Mouse (Mus musculus) lung, embryonic 14.5 days (tissue): ENCODE measurements around the gene Akap7. TPM values are rescaled to one million over a fixed set of nuclear protein-coding genes. Genes with fewer than 3 reads are reported as not detected.
A peak's percentile ranks its signal among the peaks of the same experiment; 100 is the strongest.

ENCODE experiments used
- ATAC-seq: fragments of 200-750 bp; cut with Nextera tagmentation; 2 replicates; pipeline ENCODE4 v1.8.0; 2017; ENCODE audit warnings: mild to moderate bottlenecking, moderate TSS enrichment, moderate library complexity; ENCODE audit not compliant: insufficient read depth
- DNase-seq: peaks from one replicate; pipeline ENCODE4 v3.0.0-alpha.2; 2015
- H3K27ac ChIP-seq: fragments of 300-500 bp; sonication (generic); 2 replicates; pipeline ENCODE4 v1.5.1; 2014; ENCODE audit warnings: low read depth, mild to moderate bottlenecking, moderate library complexity
- H3K27me3 ChIP-seq: fragments of 300-500 bp; sonication (generic); 2 replicates; pipeline ENCODE4 v1.6.1; 2014; ENCODE audit warnings: low read length, control low read depth; ENCODE audit not compliant: insufficient read depth
- H3K36me3 ChIP-seq: fragments of 300-500 bp; sonication (generic); 2 replicates; pipeline ENCODE4 v1.6.1; 2014; ENCODE audit warnings: control low read depth; ENCODE audit not compliant: insufficient read depth
- H3K4me1 ChIP-seq: fragments of 300-500 bp; sonication (generic); 2 replicates; pipeline ENCODE4 v1.6.1; 2014; ENCODE audit warnings: antibody characterized with exemption, control low read depth; ENCODE audit not compliant: insufficient read depth
- H3K4me2 ChIP-seq: fragments of 300-500 bp; sonication (generic); 2 replicates; pipeline ENCODE4 v1.6.1; 2014; ENCODE audit warnings: mild to moderate bottlenecking
- H3K4me3 ChIP-seq: fragments of 300-500 bp; sonication (generic); 2 replicates; pipeline ENCODE4 v1.5.1; 2014; ENCODE audit warnings: low read depth, low read length
- H3K9ac ChIP-seq: fragments of 300-500 bp; sonication (generic); 2 replicates; pipeline ENCODE4 v1.6.1; 2014
- H3K9me3 ChIP-seq: fragments of 300-500 bp; sonication (generic); 2 replicates; pipeline ENCODE4 v1.6.1; 2016; ENCODE audit warnings: low read depth, low read length, control low read depth
- CTCF ChIP-seq: IDR thresholded peaks from 2 replicates; pipeline ENCODE4 v1.5.1; 2016; ENCODE audit warnings: antibody characterized with exemption, low read depth
- WGBS: fragments of 180-500 bp; shearing (Covaris S2); extraction: QIAGEN DNeasy Blood & Tissue Kit; methylation state at CpG from one replicate; pipeline ENCODE4 v1.1.7; 2014; 5-methylcytosine and 5-hydroxymethylcytosine counted together
- polyA plus RNA-seq: library from polyadenylated mRNA; unstranded; fragments of >200 nt; fragmentation: Nextera tagmentation; extraction: Ambion mirVana; gene quantifications from 2 replicates; pipeline ENCODE4 v1.2.1, GENCODE M21; 2014

Gene Akap7
- polyA plus RNA-seq, 1 experiment from 2014 or later: 27.7 TPM

GRCm38 (mm10) chr10:25297666-25298263 lies 9.9 kb downstream of the Akap7 start:
- no peak for ATAC-seq
- Histone ChIP-seq H3K4me1 (peaks cover 6% of the 10 kb centered on the region; the same call in 1 of the 2 replicates), H3K9me3 (no peaks in the 10 kb centered on the region), H3K27me3 (no peaks in the 10 kb centered on the region), H3K36me3 (no peaks in the 10 kb centered on the region), H3K27ac (peak overlapping the region; percentile 97), H3K9ac (peak overlapping the region; percentile 78), H3K4me3 (peak overlapping the region; percentile 62), H3K4me2 (peak overlapping the region; percentile 68)
- no peak for TF ChIP-seq CTCF
- 13% methylated on average over 12 of the region's 12 CpGs for WGBS
- DNase-seq: peak; percentile 46

GRCm38 (mm10) chr10:25296657-25297369 lies 10.9 kb downstream of the Akap7 start:
- Histone ChIP-seq H3K4me3 (peak overlapping the region; percentile 62), H3K9ac (peak overlapping the region; percentile 78), H3K36me3 (no peaks in the 10 kb centered on the region), H3K9me3 (no peaks in the 10 kb centered on the region), H3K27ac (peak overlapping the region; percentile 97), H3K4me1 (peaks cover 6% of the 10 kb centered on the region; the same call in 1 of the 2 replicates), H3K27me3 (no peaks in the 10 kb centered on the region), H3K4me2 (peak overlapping the region; percentile 68)
- under 1% methylated on average over 53 of the region's 81 CpGs for WGBS
- DNase-seq (peak; percentile 93), ATAC-seq (peak; percentile 97)
- peak; percentile 30; the same call in 1 of the 2 replicates for TF ChIP-seq CTCF

GRCm38 (mm10) chr10:25296286-25296656 lies 11.4 kb downstream of the Akap7 start:
- ATAC-seq (no peak), DNase-seq (peak; percentile 58)
- no peak for TF ChIP-seq CTCF

GRCm38 (mm10) chr10:25295836-25296235 lies 11.8 kb downstream of the Akap7 start:
- Histone ChIP-seq H3K27me3 (no peaks in the 10 kb centered on the region), H3K9ac (no peak overlapping the region), H3K4me2 (peak overlapping the region; percentile 68; the same call in 1 of the 2 replicates), H3K4me1 (peaks cover 6% of the 10 kb centered on the region; the same call in 1 of the 2 replicates), H3K9me3 (no peaks in the 10 kb centered on the region), H3K4me3 (no peak overlapping the region), H3K27ac (no peak overlapping the region), H3K36me3 (no peaks in the 10 kb centered on the region)
- 74% methylated on average over 9 of the region's 9 CpGs for WGBS
- no peak for DNase-seq
- no peak for ATAC-seq
- no peak for TF ChIP-seq CTCF

More at GRCm38 (mm10) chr10:25296286-25296656, 11.4 kb downstream of the Akap7 start:
- 31% methylated on average over 8 of the region's 8 CpGs for WGBS
- Histone ChIP-seq H3K4me1 (peaks cover 6% of the 10 kb centered on the region; the same call in 1 of the 2 replicates), H3K27ac (peak overlapping the region; percentile 97), H3K27me3 (no peaks in the 10 kb centered on the region), H3K9ac (peak overlapping the region; percentile 78), H3K36me3 (no peaks in the 10 kb centered on the region), H3K9me3 (no peaks in the 10 kb centered on the region), H3K4me3 (peak overlapping the region; percentile 62), H3K4me2 (peak overlapping the region; percentile 68)

GRCm38 (mm10) chr10:25294999-25295398 lies 12.7 kb downstream of the Akap7 start:
- Histone ChIP-seq H3K9me3 (no peaks in the 10 kb centered on the region), H3K4me3 (no peak overlapping the region), H3K36me3 (no peaks in the 10 kb centered on the region), H3K27me3 (no peaks in the 10 kb centered on the region), H3K4me2 (no peak overlapping the region), H3K4me1 (peaks cover 6% of the 10 kb centered on the region; the same call in 1 of the 2 replicates), H3K27ac (no peak overlapping the region), H3K9ac (no peak overlapping the region)
- no peak for ATAC-seq
- DNase-seq: no peak
- no peak for TF ChIP-seq CTCF
- WGBS: 77% methylated on average over 7 of the region's 7 CpGs

- Histone ChIP-seq H3K27ac (no peak overlapping the region), H3K9ac (no peak overlapping the region), H3K4me1 (peaks cover 6% of the 10 kb centered on the region; the same call in 1 of the 2 replicates), H3K27me3 (no peaks in the 10 kb centered on the region), H3K36me3 (no peaks in the 10 kb centered on the region), H3K9me3 (no peaks in the 10 kb centered on the region), H3K4me2 (no peak overlapping the region), H3K4me3 (no peak overlapping the region)
- ATAC-seq (no peak), DNase-seq (no peak)
- TF ChIP-seq CTCF: no peak
- WGBS: 92% methylated on average over 3 of the region's 3 CpGs
These were observed 13.9 kb downstream of the Akap7 start for GRCm38 (mm10) chr10:25293796-25294195.

GRCm38 (mm10) chr10:25291053-25291452 lies 16.6 kb downstream of the Akap7 start:
- no peak overlapping the region for H3K4me2 ChIP-seq
- no peaks in the 10 kb centered on the region for H3K27me3 ChIP-seq
- no peak for TF ChIP-seq CTCF
- H3K36me3 ChIP-seq: no peaks in the 10 kb centered on the region
- H3K27ac ChIP-seq: no peak overlapping the region
- no peak; the same call in 1 of the 2 replicates for ATAC-seq
- H3K4me1 ChIP-seq: no peaks in the 10 kb centered on the region
- WGBS: 74% methylated on average over 4 of the region's 4 CpGs
- DNase-seq: no peak
- H3K4me3 ChIP-seq: no peak overlapping the region
- H3K9ac ChIP-seq: no peak overlapping the region
- H3K9me3 ChIP-seq: no peaks in the 10 kb centered on the region
